Mouse (Mus musculus): ENCODE data around the gene Smc1b. TPM values are rescaled to one million over a fixed set of nuclear protein-coding genes. Genes with fewer than 3 reads are reported as not detected.

The Smc1b gene
- polyA plus RNA-seq, 1 experiment from 2014 or later, result 0.11 TPM

GRCm38 (mm10) chr15:85027740-85028139, 104.0 kb downstream of the Smc1b start:
- no peaks in the 10 kb centered on the region for H3K9me3 ChIP-seq (replicated peaks; ENCODE audit: control insufficient read depth, low read length)
- H3K27ac ChIP-seq (ENCODE audit: low read depth, low read length), result no peak overlapping the region
- no peak overlapping the region for H3K9ac ChIP-seq (ENCODE audit: low read depth, low read length)
- no peaks in the 10 kb centered on the region for H3K36me3 ChIP-seq (ENCODE audit: control insufficient read depth, insufficient read depth, low read length)
- H3K27me3 ChIP-seq (ENCODE audit: control insufficient read depth, insufficient read depth, low read length), result no peaks in the 10 kb centered on the region
- no peak overlapping the region for H3K4me3 ChIP-seq (ENCODE audit: low read depth, low read length)
- ATAC-seq (replicated peaks; ENCODE audit: insufficient number of reproducible peaks, low FRiP score, low TSS enrichment), result no peak
- no peak overlapping the region for H3K4me2 ChIP-seq
- H3K4me1 ChIP-seq (ENCODE audit: control insufficient read depth, insufficient read depth, low read length), result no peaks in the 10 kb centered on the region
- WGBS (ENCODE audit: insufficient replicate concordance), result 65% methylated on average over 4 of the region's 4 CpGs

GRCm38 (mm10) chr15:85026197-85026596, 105.6 kb downstream of the Smc1b start:
- ATAC-seq (replicated peaks; ENCODE audit: insufficient number of reproducible peaks, low FRiP score, low TSS enrichment), result no peak
- 66% methylated on average over 4 of the region's 4 CpGs for WGBS (ENCODE audit: insufficient replicate concordance)
- no peaks in the 10 kb centered on the region for H3K36me3 ChIP-seq (ENCODE audit: control insufficient read depth, insufficient read depth, low read length)

GRCm38 (mm10) chr15:85022211-85022610, 109.6 kb downstream of the Smc1b start:
- H3K4me2 ChIP-seq, result no peak overlapping the region
- no peak overlapping the region for H3K27ac ChIP-seq (ENCODE audit: low read depth, low read length)
- H3K4me3 ChIP-seq (ENCODE audit: low read depth, low read length), result no peak overlapping the region
- H3K27me3 ChIP-seq (ENCODE audit: control insufficient read depth, insufficient read depth, low read length), result peaks cover 11% of the 10 kb centered on the region
- no peaks in the 10 kb centered on the region for H3K9me3 ChIP-seq (replicated peaks; ENCODE audit: control insufficient read depth, low read length)
- H3K9ac ChIP-seq (ENCODE audit: low read depth, low read length), result no peak overlapping the region
- H3K36me3 ChIP-seq (ENCODE audit: control insufficient read depth, insufficient read depth, low read length), result no peaks in the 10 kb centered on the region
- H3K4me1 ChIP-seq (ENCODE audit: control insufficient read depth, insufficient read depth, low read length), result no peaks in the 10 kb centered on the region
- no peak for ATAC-seq (replicated peaks; ENCODE audit: insufficient number of reproducible peaks, low FRiP score, low TSS enrichment)
- WGBS (ENCODE audit: insufficient replicate concordance), result 77% methylated on average over 4 of the region's 4 CpGs

More at GRCm38 (mm10) chr15:85026197-85026596, 105.6 kb downstream of the Smc1b start:
- Histone ChIP-seq H3K4me1 (ENCODE audit: control insufficient read depth, insufficient read depth, low read length) (no peaks in the 10 kb centered on the region), H3K4me3 (ENCODE audit: low read depth, low read length) (no peak overlapping the region), H3K4me2 (no peak overlapping the region), H3K9me3 (replicated peaks; ENCODE audit: control insufficient read depth, low read length) (no peaks in the 10 kb centered on the region), H3K9ac (ENCODE audit: low read depth, low read length) (no peak overlapping the region), H3K27me3 (ENCODE audit: control insufficient read depth, insufficient read depth, low read length) (no peaks in the 10 kb centered on the region), H3K27ac (ENCODE audit: low read depth, low read length) (no peak overlapping the region)

- Histone ChIP-seq H3K27ac (ENCODE audit: low read depth, low read length) (no peak within 1 kb of the TSS), H3K36me3 (ENCODE audit: control insufficient read depth, insufficient read depth, low read length) (no peaks in the 10 kb centered on the region), H3K4me3 (ENCODE audit: low read depth, low read length) (no peak within 1 kb of the TSS), H3K9me3 (replicated peaks; ENCODE audit: control insufficient read depth, low read length) (no peaks in the 10 kb centered on the region), H3K4me2 (peak within 1 kb of the TSS; percentile 25), H3K9ac (ENCODE audit: low read depth, low read length) (0 out of 2 replicates have a peak within 1 kb of the TSS, but pooled peaks have one; percentile 6), H3K4me1 (ENCODE audit: control insufficient read depth, insufficient read depth, low read length) (peaks cover 16% of the 10 kb centered on the region), H3K27me3 (ENCODE audit: control insufficient read depth, insufficient read depth, low read length) (peaks cover 15% of the 10 kb centered on the region)
- 5% methylated on average over 21 of the region's 21 CpGs for WGBS (ENCODE audit: insufficient replicate concordance)
- no peak for ATAC-seq (replicated peaks; ENCODE audit: insufficient number of reproducible peaks, low FRiP score, low TSS enrichment)
These were observed 114.7 kb downstream of the Smc1b start, which contains the start of gene Upk3a for GRCm38 (mm10) chr15:85016951-85017664. Gene Upk3a (plus strand): TSS chr15:85017141.

- Histone ChIP-seq H3K36me3 (ENCODE audit: control insufficient read depth, insufficient read depth, low read length) (no peaks in the 10 kb centered on the region), H3K9ac (ENCODE audit: low read depth, low read length) (no peak overlapping the region), H3K4me1 (ENCODE audit: control insufficient read depth, insufficient read depth, low read length) (peaks cover 21% of the 10 kb centered on the region), H3K27me3 (ENCODE audit: control insufficient read depth, insufficient read depth, low read length) (peaks cover 15% of the 10 kb centered on the region), H3K4me2 (no peak overlapping the region), H3K4me3 (ENCODE audit: low read depth, low read length) (no peak overlapping the region), H3K27ac (ENCODE audit: low read depth, low read length) (no peak overlapping the region), H3K9me3 (replicated peaks; ENCODE audit: control insufficient read depth, low read length) (no peaks in the 10 kb centered on the region)
- WGBS (ENCODE audit: insufficient replicate concordance), result 59% methylated on average over 11 of the region's 11 CpGs
- ATAC-seq (replicated peaks; ENCODE audit: insufficient number of reproducible peaks, low FRiP score, low TSS enrichment), result no peak
These were observed 116.0 kb downstream of the Smc1b start for GRCm38 (mm10) chr15:85015771-85016170.

Other genes starting within 250 kb of the Smc1b start
- 0.27 and 0.52 TPM in 2 replicates for gene Gm29666, start 211.9 kb downstream of the Smc1b start, polyA plus RNA-seq (2014; fragmentation: Nextera tagmentation; extraction: Ambion mirVana)
- 28.5 and 33.1 TPM in 2 replicates for gene Nup50, start 208.6 kb downstream of the Smc1b start, polyA plus RNA-seq (2014; fragmentation: Nextera tagmentation; extraction: Ambion mirVana)
- gene 5031439G07Rik, start 143.4 kb downstream of the Smc1b start, polyA plus RNA-seq (2014; fragmentation: Nextera tagmentation; extraction: Ambion mirVana), result 4.6 and 8.1 TPM in 2 replicates
- gene Upk3a, start 114.8 kb downstream of the Smc1b start, polyA plus RNA-seq (2014; fragmentation: Nextera tagmentation; extraction: Ambion mirVana), result not detected in 2 replicates
- 16.2 and 20.1 TPM in 2 replicates for gene Fam118a, start 103.0 kb downstream of the Smc1b start, polyA plus RNA-seq (2014; fragmentation: Nextera tagmentation; extraction: Ambion mirVana)
- gene Ribc2, start 114 bp upstream of the Smc1b start, polyA plus RNA-seq (2014; fragmentation: Nextera tagmentation; extraction: Ambion mirVana), result 0.14 and 0.21 TPM in 2 replicates
- gene Fbln1, start 74.0 kb upstream of the Smc1b start, polyA plus RNA-seq (2014; fragmentation: Nextera tagmentation; extraction: Ambion mirVana), result 145 and 163 TPM in 2 replicates
- 257 and 282 TPM in 2 replicates for gene Atxn10, start 204.3 kb upstream of the Smc1b start, polyA plus RNA-seq (2014; fragmentation: Nextera tagmentation; extraction: Ambion mirVana)

Data from heart, embryonic 11.5 days (tissue).